ENCODE assay signal across 8 mouse cellular contexts in the genomic region with DNA sequence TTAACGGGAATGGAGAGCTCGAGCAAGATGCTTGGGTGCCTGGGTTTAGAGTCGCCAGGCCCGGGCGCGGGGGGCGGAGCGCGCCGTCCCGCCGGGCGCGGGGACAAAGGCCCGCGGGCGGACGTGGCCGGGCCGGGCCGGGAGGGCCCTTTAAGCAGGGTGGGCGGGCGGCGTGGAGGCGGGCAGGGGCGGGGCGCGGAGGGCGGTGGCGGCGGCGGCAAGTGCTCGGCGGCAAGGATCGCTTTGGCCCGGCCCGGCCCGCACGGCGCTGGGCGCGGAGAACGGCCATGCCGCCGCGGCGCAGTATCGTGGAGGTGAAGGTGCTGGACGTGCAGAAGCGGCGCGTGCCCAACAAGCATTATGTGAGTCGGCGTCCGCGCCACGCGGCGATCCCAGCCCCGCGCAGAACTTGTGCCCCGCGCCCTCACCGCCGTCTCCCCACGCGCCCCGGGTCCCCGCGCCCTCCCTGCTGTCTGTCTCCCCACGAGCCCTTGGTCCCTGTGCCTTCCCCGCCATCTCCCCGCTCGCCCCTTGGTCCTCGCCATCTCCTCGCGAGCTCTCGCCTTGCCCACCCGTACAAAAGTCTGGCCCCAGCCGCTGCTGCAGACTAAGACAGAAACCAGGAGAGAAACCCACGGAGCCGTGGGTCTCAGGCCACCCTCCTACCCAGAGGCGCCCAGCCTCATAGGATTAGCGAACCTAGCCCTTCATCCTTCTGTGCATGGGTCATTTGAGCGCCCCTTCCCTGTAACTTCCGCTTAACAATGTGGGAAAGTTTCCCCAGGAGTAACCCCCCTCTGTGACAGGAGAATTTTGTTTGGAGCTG. TPM values are rescaled to one million over a fixed set of nuclear protein-coding genes. Genes with fewer than 3 reads are reported as not detected.
DNase-seq lines count a peak whose midpoint lies in the region; ATAC-seq and TF ChIP-seq lines count a peak whose summit lies in the region.

A gene (plus strand): TSS at position 214 of the 826 bp plus-strand sequence.

- H3K36me3 ChIP-seq in kidney, embryonic 14.5 days (ENCODE audit: control insufficient read depth, insufficient read depth, low read length): peaks cover 11% of the 10 kb centered on the region
- H3K36me3 ChIP-seq in liver, embryonic 14.5 days (replicated peaks; ENCODE audit: control insufficient read depth, insufficient read depth, low read depth): no peaks in the 10 kb centered on the region
- H3K36me3 ChIP-seq in neural tube, embryonic 12.5 days: peaks cover 25% of the 10 kb centered on the region

- H3K9me3 ChIP-seq in kidney, embryonic 14.5 days (ENCODE audit: control insufficient read depth, low read length): no peaks in the 10 kb centered on the region
- no peaks in the 10 kb centered on the region for H3K9me3 ChIP-seq in liver, embryonic 14.5 days (ENCODE audit: control insufficient read depth, low read length)
- H3K9me3 ChIP-seq in neural tube, embryonic 12.5 days: no peaks in the 10 kb centered on the region

- H3K4me2 ChIP-seq in kidney, embryonic 14.5 days (replicated peaks; ENCODE audit: low read depth, low read length): peak within 1 kb of the TSS; percentile 93
- peak within 1 kb of the TSS; percentile 60 for H3K4me2 ChIP-seq in liver, embryonic 14.5 days (ENCODE audit: low read depth)
- peak within 1 kb of the TSS; percentile 90 for H3K4me2 ChIP-seq in neural tube, embryonic 12.5 days (replicated peaks)

- peaks cover 2% of the 10 kb centered on the region for H3K4me1 ChIP-seq in cortical plate, adult 2 months (ENCODE audit: control insufficient read depth, insufficient read depth, low read length)
- peaks cover 19% of the 10 kb centered on the region; the same call in 1 of the 2 replicates for H3K4me1 ChIP-seq in kidney, embryonic 14.5 days (ENCODE audit: control insufficient read depth, insufficient read depth, low read length)
- peaks cover 0 to 9% of the 10 kb centered on the region in 2 experiments; a peak in 2 of 4 replicates for H3K4me1 ChIP-seq in liver, embryonic 14.5 days (replicated peaks; ENCODE audit: control insufficient read depth in 2 of 2, insufficient read depth in 2 of 2, low read length in 1 of 2)
- peaks cover 35% of the 10 kb centered on the region for H3K4me1 ChIP-seq in neural tube, embryonic 12.5 days

- no peak for TF ChIP-seq CTCF in cortical plate, adult 2 months (IDR thresholded peaks at IDR 0.05; ENCODE audit: extremely low read depth, insufficient read depth, low read length)
- TF ChIP-seq CTCF in liver, embryonic 14.5 days (IDR thresholded peaks at IDR 0.05; ENCODE audit: low read depth): no peak

- peak; percentile 21 for ATAC-seq in granulocyte monocyte progenitor cell, adult 5-6 weeks (replicated peaks; ENCODE audit: poor library complexity, severe bottlenecking)
- peak; percentile 77 for ATAC-seq in kidney, embryonic 14.5 days (ENCODE audit: low FRiP score, low TSS enrichment)
- peak; percentile 54; the same call in 1 of the 2 replicates for ATAC-seq in liver, embryonic 14.5 days (ENCODE audit: insufficient read depth)
- ATAC-seq in neural tube, embryonic 12.5 days (ENCODE audit: low FRiP score, low read depth): peak; percentile 75
- no peak for ATAC-seq in inflammation-experienced regulatory T-cells, adult 6 months

- no peak for TF ChIP-seq EP300 in liver, embryonic 14.5 days (IDR thresholded peaks at IDR 0.05; ENCODE audit: low read depth)

- under 1% methylated on average over 58 of the region's 86 CpGs for WGBS in kidney, embryonic 14.5 days
- WGBS in liver, embryonic 14.5 days (ENCODE audit: insufficient replicate concordance): 1% methylated on average over 71 of the region's 86 CpGs
- WGBS in neural tube, embryonic 12.5 days: under 1% methylated on average over 65 of the region's 86 CpGs

- 0 out of 2 replicates have a peak, but pooled peaks have one; percentile 18 for TF ChIP-seq POLR2A in cortical plate, adult 2 months (IDR thresholded peaks at IDR 0.05; ENCODE audit: extremely low read depth, insufficient read depth, low read length)

- peak within 1 kb of the TSS; percentile 58 for H3K4me3 ChIP-seq in cortical plate, adult 2 months (ENCODE audit: insufficient read depth, low read length)
- peak within 1 kb of the TSS; percentile 68 for H3K4me3 ChIP-seq in kidney, embryonic 14.5 days (ENCODE audit: low read length)
- H3K4me3 ChIP-seq in liver, embryonic 14.5 days (ENCODE audit: insufficient read depth in 1 of 2, low read depth in 2 of 2, low read length in 2 of 2): peak within 1 kb of the TSS; percentile 47 to 55
- H3K4me3 ChIP-seq in neural tube, embryonic 12.5 days: peak within 1 kb of the TSS; percentile 72

- no peaks in the 10 kb centered on the region for H3K27me3 ChIP-seq in kidney, embryonic 14.5 days (ENCODE audit: control insufficient read depth, insufficient read depth, low read length)
- peaks cover 24% of the 10 kb centered on the region for H3K27me3 ChIP-seq in liver, embryonic 14.5 days (ENCODE audit: control insufficient read depth, insufficient read depth, low read length)
- H3K27me3 ChIP-seq in neural tube, embryonic 12.5 days (replicated peaks): no peaks in the 10 kb centered on the region

- DNase-seq in 3T3-L1 (ENCODE audit: low read depth, low spot score): peak; percentile 40
- peak; percentile 78 for DNase-seq in MN1 (ENCODE audit: low spot score)
- no peak for DNase-seq in liver, embryonic 14.5 days (ENCODE audit: low read depth in 3 of 3, low spot score in 3 of 3)

- peak within 1 kb of the TSS; percentile 29; the same call in 1 of the 2 replicates for H3K27ac ChIP-seq in cortical plate, adult 2 months (ENCODE audit: insufficient read depth, low read length)
- peak within 1 kb of the TSS; percentile 87 for H3K27ac ChIP-seq in kidney, embryonic 14.5 days (ENCODE audit: low read depth, low read length)
- H3K27ac ChIP-seq in liver, embryonic 14.5 days: no peak within 1 kb of the TSS
- peak within 1 kb of the TSS; percentile 28; the same call in 1 of the 2 replicates for H3K27ac ChIP-seq in neural tube, embryonic 12.5 days

- peak within 1 kb of the TSS; percentile 81 for H3K9ac ChIP-seq in kidney, embryonic 14.5 days (ENCODE audit: low read depth, low read length)
- peak within 1 kb of the TSS; percentile 20; the same call in 1 of the 2 replicates for H3K9ac ChIP-seq in liver, embryonic 14.5 days (replicated peaks)
- H3K9ac ChIP-seq in neural tube, embryonic 12.5 days: peak within 1 kb of the TSS; percentile 89

RNA-seq across cellular contexts. Expression of the gene that starts here (rescaled TPM):
- polyA plus RNA-seq in cortical plate, adult 2 months (2012; rRNA removed): 8.6 and 8.7 TPM in 2 replicates
- 10.1 and 13.5 TPM in 2 replicates for total RNA-seq in granulocyte monocyte progenitor cell, adult 5-6 weeks (2014; fragmentation: Nextera tagmentation)
- total RNA-seq in granulocyte monocyte progenitor cell, adult 5-6 weeks (2017): 1.8 and 3.4 TPM in 2 replicates
- 19.1 and 25.2 TPM in 2 replicates for polyA plus RNA-seq in kidney, embryonic 14.5 days (2014; fragmentation: Nextera tagmentation; extraction: Ambion mirVana)
- polyA plus RNA-seq in liver, embryonic 14.5 days (2012; rRNA removed): 0.75 and 0.83 TPM in 2 replicates
- polyA plus RNA-seq in liver, embryonic 14.5 days (2014; fragmentation: Nextera tagmentation; extraction: Ambion mirVana): 0.56 and 0.89 TPM in 2 replicates
- 24.6 and 25.0 TPM in 2 replicates for polyA plus RNA-seq in neural tube, embryonic 12.5 days (2016; fragmentation: Nextera tagmentation; extraction: Ambion mirVana)
- not detected for polyA plus RNA-seq in inflammation-experienced regulatory T-cells, adult 6 months (2017; shearing (Covaris generic))

Comparison
In these comparisons a context has a peak if more than half of its experiments do, and no peak if none do; other contexts are left out.
1. Peak in ATAC-seq, H3K4me3 ChIP-seq, H3K9ac ChIP-seq and H3K4me2 ChIP-seq in liver, embryonic 14.5 days; RNA of the gene not detected or under 1 TPM.
2. DNase-seq: peak in 3T3-L1 (single experiment) and MN1 (single experiment); none in liver, embryonic 14.5 days (0 of 3).
3. H3K9ac ChIP-seq: peak in every context shown above with its lines; median percentile 89 in neural tube, embryonic 12.5 days; 81 in kidney, embryonic 14.5 days; 20 in liver, embryonic 14.5 days.
4. Peak in every context shown above with its lines, with median percentiles within 50 percentile points of each other: H3K4me3 ChIP-seq and H3K4me2 ChIP-seq.